Mouse (Mus musculus): ENCODE data around the gene Samd5.

- TF ChIP-seq GATA1 (IDR thresholded peaks at IDR 0.05; ENCODE audit: borderline replicate concordance, low read length) (no peak), FLI1 (IDR thresholded peaks at IDR 0.05; ENCODE audit: low read length) (no peak)
Measured at GRCm38 (mm10) chr10:9603290-9603689, 71.7 kb downstream of the Samd5 start.

All from megakaryocyte, embryonic 14.5 days (primary cell).